Mouse (Mus musculus) midbrain, embryonic 11.5 days (tissue): ENCODE measurements at regions not wholly inside any gene's neighbourhood (a gene's known extent, or its start where the extent isn't known, plus 50 kb on each side); places are given as distances from the start of the nearest gene placed in this dataset.

ENCODE experiments used
- ATAC-seq: fragments of 200-750 bp; cut with Nextera tagmentation; 2 replicates; pipeline ENCODE4 v1.8.0; 2017; ENCODE audit warnings: moderate TSS enrichment, moderate library complexity; ENCODE audit not compliant: low FRiP score
- DNase-seq: peaks from one replicate; pipeline ENCODE4 v3.0.0; 2015; ENCODE audit warnings: low spot score; ENCODE audit errors: missing footprints
- H3K27ac ChIP-seq: fragments of 300-500 bp; sonication (generic); 2 replicates; pipeline ENCODE4 v1.5.1; 2014; ENCODE audit warnings: low read depth, low read length
- H3K27me3 ChIP-seq: fragments of 300-500 bp; sonication (generic); 2 replicates; pipeline ENCODE4 v1.6.1; 2014; ENCODE audit warnings: mild to moderate bottlenecking, low read length, moderate library complexity, mixed read lengths; ENCODE audit not compliant: control insufficient read depth, insufficient read depth
- H3K36me3 ChIP-seq: fragments of 300-500 bp; sonication (generic); 2 replicates; pipeline ENCODE4 v1.6.1; 2014; ENCODE audit warnings: mild to moderate bottlenecking, low read length, moderate library complexity, mixed read lengths; ENCODE audit not compliant: control insufficient read depth, insufficient read depth
- H3K4me1 ChIP-seq: fragments of 300-500 bp; sonication (generic); 2 replicates; pipeline ENCODE4 v1.6.1; 2014; ENCODE audit warnings: low read length; ENCODE audit not compliant: control insufficient read depth, insufficient read depth
- H3K4me2 ChIP-seq: fragments of 300-500 bp; sonication (generic); 2 replicates; pipeline ENCODE4 v1.6.1; 2014; ENCODE audit warnings: mild to moderate bottlenecking, moderate library complexity
- H3K4me3 ChIP-seq: fragments of 300-500 bp; sonication (generic); 2 replicates; pipeline ENCODE4 v1.5.1; 2014; ENCODE audit warnings: low read depth, low read length
- H3K9ac ChIP-seq: fragments of 300-500 bp; sonication (generic); 2 replicates; pipeline ENCODE4 v1.6.1; 2014; ENCODE audit warnings: low read length
- H3K9me3 ChIP-seq: fragments of 300-500 bp; sonication (generic); 2 replicates; pipeline ENCODE4 v1.6.1; 2016; ENCODE audit warnings: low read length; ENCODE audit not compliant: control insufficient read depth
- WGBS: fragments of 180-500 bp; shearing (Covaris S2); extraction: QIAGEN DNeasy Blood & Tissue Kit; methylation state at CpG from one replicate; pipeline ENCODE4 v1.1.7; 2014; 5-methylcytosine and 5-hydroxymethylcytosine counted together

DNA sequence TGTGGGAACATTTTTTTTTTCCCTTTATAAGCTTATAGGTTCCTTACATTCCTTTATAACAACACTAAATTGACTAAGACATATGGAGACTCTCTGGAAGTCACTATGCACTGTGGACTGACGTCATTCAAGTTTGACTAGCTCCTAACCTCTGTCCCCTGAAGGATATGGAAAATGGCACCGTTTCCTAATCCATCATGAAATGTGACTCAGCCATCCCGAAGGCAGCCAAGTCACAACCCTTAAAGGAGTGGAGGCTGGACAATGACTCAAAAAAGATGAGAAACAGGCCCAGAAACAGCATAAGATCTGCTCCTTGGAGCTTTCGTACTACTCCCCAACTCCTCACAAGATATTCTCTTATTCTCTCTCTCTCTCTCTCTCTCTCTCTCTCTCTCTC, 253.5 kb downstream of the Hhipl2 start:
- no peak for ATAC-seq
- Histone ChIP-seq H3K9me3 (no peaks in the 10 kb centered on the region), H3K27me3 (no peaks in the 10 kb centered on the region), H3K36me3 (no peaks in the 10 kb centered on the region), H3K4me1 (no peaks in the 10 kb centered on the region), H3K4me2 (no peak overlapping the region), H3K27ac (no peak overlapping the region), H3K9ac (no peak overlapping the region), H3K4me3 (no peak overlapping the region)
- no peak for DNase-seq
- 88% methylated on average over 4 of the region's 4 CpGs for WGBS

DNA sequence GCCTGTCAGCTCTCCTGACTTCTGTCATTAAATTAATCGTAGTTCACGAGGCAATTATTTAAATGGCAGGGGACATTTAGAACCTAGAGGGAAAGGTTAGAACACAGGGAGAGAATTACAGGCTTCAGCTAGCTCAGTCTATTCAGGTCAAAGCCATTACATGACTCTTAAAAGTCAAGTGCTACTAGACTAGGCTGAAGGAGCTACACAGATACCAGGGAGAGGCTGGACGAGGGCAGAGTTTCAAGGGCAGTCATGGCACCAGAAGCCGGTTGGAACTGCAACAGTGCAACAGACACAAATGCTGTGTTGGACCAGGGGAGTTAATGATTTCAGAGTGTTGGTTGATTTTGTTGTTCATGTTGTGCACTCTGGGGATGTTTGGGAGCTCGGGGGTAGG, 254.5 kb downstream of the Hhipl2 start:
- no peak overlapping the region for H3K27ac ChIP-seq
- H3K4me2 ChIP-seq = no peak overlapping the region
- no peaks in the 10 kb centered on the region for H3K9me3 ChIP-seq
- H3K9ac ChIP-seq = no peak overlapping the region
- no peak overlapping the region for H3K4me3 ChIP-seq
- 87% methylated on average over 5 of the region's 5 CpGs for whole genome bisulfite sequencing
- no peak for DNase-seq
- ATAC-seq = no peak
- H3K27me3 ChIP-seq = no peaks in the 10 kb centered on the region
- no peaks in the 10 kb centered on the region for H3K36me3 ChIP-seq
- H3K4me1 ChIP-seq = no peaks in the 10 kb centered on the region

DNA sequence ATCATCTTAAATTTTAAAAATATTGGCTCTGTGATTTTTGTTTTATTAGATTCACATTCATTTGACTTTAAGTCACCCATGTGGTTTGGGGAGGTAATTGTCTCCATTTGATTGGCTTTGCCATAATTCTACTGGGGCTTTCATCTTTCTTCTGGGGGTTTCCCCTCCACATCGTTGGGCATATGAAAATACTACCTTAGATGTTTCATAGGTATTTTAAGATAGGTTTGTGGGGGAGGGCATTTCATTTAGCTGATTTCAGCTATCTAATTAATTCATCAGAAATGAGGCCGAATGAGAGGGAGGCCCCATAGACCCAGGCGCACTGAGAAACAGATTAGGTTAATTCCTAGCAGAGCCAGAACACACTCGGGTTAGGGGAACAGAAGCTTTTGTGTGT, 259.6 kb downstream of the Hhipl2 start:
- no peak overlapping the region for H3K27ac ChIP-seq
- no peak overlapping the region for H3K9ac ChIP-seq
- H3K36me3 ChIP-seq = no peaks in the 10 kb centered on the region
- H3K4me2 ChIP-seq = no peak overlapping the region
- H3K4me1 ChIP-seq = no peaks in the 10 kb centered on the region
- DNase-seq (no peak), ATAC-seq (no peak)
- 92% methylated on average over 4 of the region's 4 CpGs for WGBS
- H3K9me3 ChIP-seq = no peaks in the 10 kb centered on the region; the same call in 1 of the 2 replicates
- H3K4me3 ChIP-seq = no peak overlapping the region
- no peaks in the 10 kb centered on the region for H3K27me3 ChIP-seq

DNA sequence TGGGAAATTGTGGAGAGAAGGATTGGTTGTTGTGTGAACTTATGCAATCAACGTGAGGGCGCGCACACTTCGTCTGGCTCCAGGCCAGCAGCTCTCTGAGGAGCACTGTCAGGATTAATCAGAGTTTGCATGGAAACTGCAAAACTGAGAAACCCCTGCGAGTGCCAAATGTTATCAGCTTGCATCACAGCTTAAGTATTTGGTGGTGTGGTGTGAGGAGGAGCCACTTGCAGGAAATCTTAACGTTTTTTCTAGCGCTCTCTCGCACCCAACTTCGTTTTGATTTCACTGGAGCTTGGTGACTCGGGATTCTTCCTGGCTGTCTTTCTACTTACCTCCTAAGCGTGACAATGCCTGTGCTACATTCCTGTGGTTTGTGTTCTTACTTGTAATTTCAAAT, 261.9 kb downstream of the Hhipl2 start:
- Histone ChIP-seq H3K9me3 (no peaks in the 10 kb centered on the region; the same call in 1 of the 2 replicates), H3K9ac (no peak overlapping the region), H3K27me3 (no peaks in the 10 kb centered on the region), H3K36me3 (no peaks in the 10 kb centered on the region), H3K4me3 (no peak overlapping the region), H3K27ac (no peak overlapping the region), H3K4me2 (no peak overlapping the region), H3K4me1 (no peaks in the 10 kb centered on the region)
- ATAC-seq (no peak), DNase-seq (no peak)
- WGBS = 82% methylated on average over 11 of the region's 11 CpGs

DNA sequence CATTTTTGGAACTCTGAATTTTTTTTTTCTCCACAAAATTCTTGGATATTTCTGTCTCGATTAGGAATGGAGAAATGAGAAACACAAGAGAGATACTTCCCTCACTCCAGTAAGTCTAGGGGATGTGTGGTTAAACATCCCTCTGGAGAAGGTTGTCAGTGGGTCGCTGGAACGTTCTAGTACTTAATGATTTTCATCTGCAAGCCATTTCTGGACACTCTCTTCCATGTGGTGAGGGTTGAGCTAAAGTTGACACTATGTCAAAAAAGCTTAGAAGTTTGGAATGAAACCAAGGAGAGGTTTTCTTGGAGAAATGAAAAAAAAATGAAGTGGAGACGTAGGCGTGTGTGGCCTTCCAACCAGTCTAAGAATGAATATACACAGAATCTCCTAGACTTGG, 268.0 kb downstream of the Hhipl2 start:
- no peaks in the 10 kb centered on the region for H3K36me3 ChIP-seq
- WGBS = 91% methylated on average over 5 of the region's 5 CpGs

DNA sequence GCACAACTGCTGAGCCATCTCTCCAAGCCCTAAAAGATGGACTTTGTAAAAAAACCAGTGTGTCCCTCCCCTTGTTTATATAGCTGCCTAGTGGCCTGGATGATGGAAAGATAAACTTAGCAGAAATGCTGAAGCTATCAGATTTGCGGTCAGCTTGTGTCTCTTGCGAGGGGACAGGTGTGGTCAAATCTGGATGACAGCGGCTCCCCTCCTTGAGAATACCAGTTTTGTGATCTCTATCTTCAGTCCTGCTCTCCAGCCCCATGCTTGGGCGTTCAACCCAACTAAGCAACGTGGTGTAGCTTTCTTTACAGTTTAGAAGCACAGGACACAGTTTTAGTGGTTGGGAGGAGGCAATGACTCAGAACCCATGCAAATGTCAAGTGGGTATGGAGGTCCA, 274.7 kb downstream of the Hhipl2 start:
- ATAC-seq (no peak), DNase-seq (no peak)
- Histone ChIP-seq H3K27ac (no peak overlapping the region), H3K9ac (no peak overlapping the region), H3K4me1 (no peaks in the 10 kb centered on the region), H3K4me3 (no peak overlapping the region), H3K4me2 (no peak overlapping the region), H3K27me3 (no peaks in the 10 kb centered on the region), H3K9me3 (no peaks in the 10 kb centered on the region), H3K36me3 (no peaks in the 10 kb centered on the region)
- 84% methylated on average over 5 of the region's 5 CpGs for WGBS

More for the DNA sequence above, 268.0 kb downstream of the Hhipl2 start:
- DNase-seq (no peak), ATAC-seq (no peak)
- Histone ChIP-seq H3K27ac (no peak overlapping the region), H3K4me2 (no peak overlapping the region), H3K9ac (no peak overlapping the region), H3K9me3 (no peaks in the 10 kb centered on the region; the same call in 1 of the 2 replicates), H3K4me1 (no peaks in the 10 kb centered on the region), H3K27me3 (no peaks in the 10 kb centered on the region), H3K4me3 (no peak overlapping the region)

DNA sequence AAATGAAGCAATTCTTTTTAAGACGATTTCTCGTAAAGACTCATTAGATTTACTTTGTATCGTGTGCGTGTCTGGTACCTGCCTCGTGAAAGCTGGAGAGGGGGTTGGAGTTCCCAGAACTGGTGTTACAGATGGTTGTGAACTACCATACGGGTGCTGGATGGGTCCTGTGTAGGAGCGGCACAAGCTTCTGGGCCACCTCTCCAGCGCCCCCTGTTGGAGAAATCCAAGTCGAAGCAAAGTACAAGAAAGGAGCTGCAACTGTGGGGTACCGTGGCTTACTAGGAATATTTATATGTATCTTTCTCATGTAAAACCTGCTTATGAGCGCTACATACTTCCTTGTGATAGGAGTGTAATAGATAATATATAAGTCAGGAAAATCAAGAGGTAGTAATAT, 281.3 kb downstream of the Hhipl2 start:
- H3K4me2 ChIP-seq = no peak overlapping the region
- no peak for ATAC-seq
- no peak overlapping the region for H3K27ac ChIP-seq
- no peaks in the 10 kb centered on the region for H3K9me3 ChIP-seq
- no peaks in the 10 kb centered on the region for H3K4me1 ChIP-seq
- no peaks in the 10 kb centered on the region for H3K27me3 ChIP-seq
- no peaks in the 10 kb centered on the region for H3K36me3 ChIP-seq
- no peak overlapping the region for H3K4me3 ChIP-seq
- DNase-seq = no peak
- no peak overlapping the region for H3K9ac ChIP-seq
- whole genome bisulfite sequencing = 85% methylated on average over 11 of the region's 11 CpGs

DNA sequence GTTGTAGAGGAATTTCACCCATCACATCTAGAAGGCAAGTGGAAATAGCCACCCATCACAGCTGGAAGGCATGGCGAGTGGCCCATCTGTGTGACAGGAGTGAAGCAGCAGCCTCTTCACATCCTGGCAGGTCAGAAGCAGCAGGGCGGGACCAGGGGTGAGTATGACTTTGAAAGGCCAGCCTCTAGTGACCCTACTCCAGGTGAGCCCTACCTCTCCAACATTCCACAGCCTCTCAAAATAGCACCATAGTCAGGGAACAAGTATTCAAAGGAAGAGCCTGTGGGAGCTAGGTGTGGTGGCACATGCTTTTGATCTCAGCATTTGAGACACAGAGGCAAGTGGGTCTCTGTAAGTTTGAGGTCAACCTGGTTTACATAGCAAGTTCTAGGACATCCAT, 284.9 kb downstream of the Hhipl2 start:
- no peak overlapping the region for H3K4me2 ChIP-seq
- no peaks in the 10 kb centered on the region for H3K4me1 ChIP-seq
- H3K27ac ChIP-seq = no peak overlapping the region
- no peaks in the 10 kb centered on the region for H3K36me3 ChIP-seq
- H3K9ac ChIP-seq = no peak overlapping the region
- ATAC-seq (no peak), DNase-seq (no peak)
- no peak overlapping the region for H3K4me3 ChIP-seq
- H3K9me3 ChIP-seq = no peaks in the 10 kb centered on the region
- WGBS = 69% methylated on average over 2 of the region's 2 CpGs
- no peaks in the 10 kb centered on the region for H3K27me3 ChIP-seq

DNA sequence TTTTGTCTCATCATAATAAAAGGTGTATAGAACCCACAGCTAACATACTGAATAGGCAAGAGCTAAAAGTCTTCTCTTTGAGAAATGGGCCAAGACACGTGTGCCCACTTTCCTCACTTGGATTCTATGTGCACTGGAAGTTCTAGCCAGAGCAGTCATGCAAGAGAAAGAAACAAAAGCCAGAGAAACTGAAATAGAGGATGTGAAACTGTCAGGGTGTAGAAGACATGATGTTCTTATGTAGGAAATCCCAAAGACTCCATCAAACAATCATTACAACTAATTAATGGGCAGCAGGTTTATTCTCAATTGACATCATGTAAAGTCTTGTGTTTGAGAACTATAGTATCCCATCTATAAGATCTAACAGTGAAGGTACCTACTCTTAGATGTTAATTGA, 294.9 kb downstream of the Hhipl2 start:
- WGBS = 73% methylated on average over 1 of the region's 1 CpGs
- no peak overlapping the region for H3K9ac ChIP-seq

DNA sequence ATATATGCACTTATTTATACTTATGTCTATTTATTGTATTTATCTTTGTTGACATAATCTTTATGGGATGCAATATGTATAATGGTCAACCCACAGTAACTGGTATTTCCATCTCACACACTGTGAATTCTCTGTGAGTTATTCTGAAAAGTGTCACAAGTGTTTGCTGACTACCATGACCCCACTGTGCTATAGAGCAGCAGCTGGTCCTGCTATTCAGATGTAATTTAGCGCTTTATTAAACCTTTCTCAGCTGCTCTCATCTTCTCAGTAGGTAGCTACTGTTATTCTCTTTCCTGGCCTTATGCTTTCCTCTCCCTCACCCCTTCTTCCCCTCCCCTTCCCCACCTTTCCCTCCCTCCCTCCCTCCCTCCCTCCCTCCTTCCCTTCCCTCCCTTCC, 296.0 kb upstream of the Dusp10 start:
- ATAC-seq = no peak
- no peak overlapping the region for H3K4me2 ChIP-seq
- 86% methylated on average over 1 of the region's 1 CpGs for WGBS
- H3K27me3 ChIP-seq = no peaks in the 10 kb centered on the region
- no peak overlapping the region for H3K27ac ChIP-seq
- no peaks in the 10 kb centered on the region for H3K9me3 ChIP-seq
- H3K36me3 ChIP-seq = no peaks in the 10 kb centered on the region
- no peak overlapping the region for H3K4me3 ChIP-seq
- no peak overlapping the region for H3K9ac ChIP-seq
- no peak for DNase-seq
- no peaks in the 10 kb centered on the region for H3K4me1 ChIP-seq

More for the DNA sequence above, 294.9 kb downstream of the Hhipl2 start:
- H3K4me3 ChIP-seq = no peak overlapping the region
- no peak for ATAC-seq
- no peaks in the 10 kb centered on the region for H3K9me3 ChIP-seq
- DNase-seq = no peak
- H3K27ac ChIP-seq = no peak overlapping the region
- H3K36me3 ChIP-seq = no peaks in the 10 kb centered on the region
- no peaks in the 10 kb centered on the region for H3K27me3 ChIP-seq
- no peak overlapping the region for H3K4me2 ChIP-seq
- H3K4me1 ChIP-seq = no peaks in the 10 kb centered on the region
